Mouse (Mus musculus) olfactory bulb, adult 2 months (tissue): ENCODE measurements around the gene Nfe2.

ENCODE experiments used
- CTCF ChIP-seq: fragments of 200-500 bp; IDR thresholded peaks from 2 replicates; pipeline ENCODE4 v1.5.1; 2012; ENCODE audit warnings: low read depth, mild to moderate bottlenecking, low read length, moderate library complexity; ENCODE audit not compliant: insufficient read depth
- POLR2A ChIP-seq: fragments of 200-500 bp; IDR thresholded peaks from 2 replicates; pipeline ENCODE4 v1.6.1; 2012; ENCODE audit warnings: mild to moderate bottlenecking, low read depth, low read length, moderate library complexity; ENCODE audit not compliant: insufficient read depth

DNA sequence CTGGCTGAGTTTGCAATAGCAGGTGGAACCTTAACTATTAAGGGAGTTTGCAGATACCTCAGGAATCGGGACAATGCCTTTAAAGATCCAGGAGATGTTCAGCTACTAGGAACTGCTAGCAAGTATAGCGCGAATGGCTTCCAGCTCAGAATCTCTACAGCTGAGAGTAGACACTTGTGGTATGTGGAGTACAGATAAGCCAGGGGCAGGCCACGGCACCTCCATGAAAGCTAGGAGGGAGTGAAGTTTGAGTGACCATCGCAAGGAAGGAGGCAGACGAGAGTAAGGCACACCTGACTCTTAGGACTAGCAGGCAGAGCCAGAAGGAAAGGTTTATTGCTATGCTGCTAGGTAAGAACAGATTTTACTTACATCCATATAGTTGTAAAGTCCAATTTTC is 12.6 kb downstream of the Nfe2 start:
- TF ChIP-seq CTCF (no peak), POLR2A (no peak)
